ENCODE assay signal across 14 mouse cellular contexts in genomic region chr1:151457087-151457486, GRCm38 (mm10). TPM values are rescaled to one million over a fixed set of nuclear protein-coding genes. Genes with fewer than 3 reads are reported as not detected.
DNase-seq lines count a peak whose midpoint lies in the region.
"Had no signal": no experiment of that assay in that cellular context is flagged by ENCODE, and none has a peak within 500 bp of the region (broad histone marks: within the 10 kb centered on the region; RNA-seq: fewer than 3 reads in every experiment).

No protein-coding gene starts in this region.

- DNase-seq in lung, postnatal 36 days = peak; percentile 16
- no peak for DNase-seq in lung, adult 18-20 months
- peak; percentile 10 to 31 for DNase-seq in CD8-positive naive resting alpha-beta T cell, adult 2 months (ENCODE audit: low read depth in 2 of 2, low spot score in 2 of 2)
- peak; percentile 17 for DNase-seq in c-Kit-positive CD71-negative TER-119-negative erythroid progenitor cells, embryonic 14.5 days (ENCODE audit: low read depth)
- peak; percentile 70 for DNase-seq in naive thymus-derived CD4-positive, alpha-beta T cell, adult 2 months (ENCODE audit: low read depth)
- no peak for DNase-seq in gastrocnemius, postnatal 10 days
- DNase-seq in neural tube, embryonic 10.5 days (ENCODE audit: extremely low spot score, low spot score) = no peak
- no peak for DNase-seq in layer of hippocampus, postnatal 14 days (ENCODE audit: low spot score in 2 of 2)
- DNase-seq: cerebellum, adult 8-10 months; embryo, embryonic 11 days; heart, adult 18-20 months; kidney, postnatal 10 days; liver, embryonic 13.5 days; lung, postnatal 10 days had no signal

RNA-seq across cellular contexts. Expression of gene Trmt1l, which starts 28.7 kb away (rescaled TPM):
- total RNA-seq in gastrocnemius, postnatal 10 days (2021) = 10 to 100 TPM; 10.0 to 14.0 TPM
- total RNA-seq in layer of hippocampus, postnatal 14 days (2021) = 10 to 100 TPM; 27.1 to 29.2 TPM

RNA-seq across cellular contexts. Expression of gene Swt1, which starts 28.8 kb away (rescaled TPM):
- total RNA-seq in gastrocnemius, postnatal 10 days (2021) = 1 to 10 TPM; 6.2 to 8.6 TPM
- 10 to 100 TPM; 10.8 to 11.0 TPM for total RNA-seq in layer of hippocampus, postnatal 14 days (2021)

RNA-seq across cellular contexts. Expression of gene Rnf2, which starts 43.7 kb away (rescaled TPM):
- 10 to 100 TPM; 21.6 to 29.0 TPM for total RNA-seq in gastrocnemius, postnatal 10 days (2021)
- total RNA-seq in layer of hippocampus, postnatal 14 days (2021) = 10 to 100 TPM; 37.0 to 40.7 TPM

Comparison
In these comparisons a context has a peak if more than half of its experiments do, and no peak if none do; other contexts are left out.
1. DNase-seq: peak in lung, postnatal 36 days (single experiment), CD8-positive naive resting alpha-beta T cell, adult 2 months (2 of 2), c-Kit-positive CD71-negative TER-119-negative erythroid progenitor cells, embryonic 14.5 days (single experiment) and naive thymus-derived CD4-positive, alpha-beta T cell, adult 2 months (single experiment); none in lung, adult 18-20 months (0 of 2), gastrocnemius, postnatal 10 days (single experiment), neural tube, embryonic 10.5 days (single experiment) and layer of hippocampus, postnatal 14 days (0 of 2).